Mouse (Mus musculus) C2C12 (cell line): Measurements from ENCODE around the gene Slc44a2.

Experiments
- CTCF ChIP-seq: IDR thresholded peaks from one replicate; pipeline ENCODE4 v1.5.1; 2011; ENCODE audit not compliant: control insufficient read depth, insufficient read depth, insufficient read length
- MAX ChIP-seq: IDR thresholded peaks from one replicate; pipeline ENCODE4 v1.6.1; 2011; ENCODE audit warnings: mild to moderate bottlenecking, control low read depth
- USF1 ChIP-seq: IDR thresholded peaks from one replicate; pipeline ENCODE4 v1.6.1; 2011; ENCODE audit warnings: low read depth, mild to moderate bottlenecking, control low read depth, moderate library complexity

DNA sequence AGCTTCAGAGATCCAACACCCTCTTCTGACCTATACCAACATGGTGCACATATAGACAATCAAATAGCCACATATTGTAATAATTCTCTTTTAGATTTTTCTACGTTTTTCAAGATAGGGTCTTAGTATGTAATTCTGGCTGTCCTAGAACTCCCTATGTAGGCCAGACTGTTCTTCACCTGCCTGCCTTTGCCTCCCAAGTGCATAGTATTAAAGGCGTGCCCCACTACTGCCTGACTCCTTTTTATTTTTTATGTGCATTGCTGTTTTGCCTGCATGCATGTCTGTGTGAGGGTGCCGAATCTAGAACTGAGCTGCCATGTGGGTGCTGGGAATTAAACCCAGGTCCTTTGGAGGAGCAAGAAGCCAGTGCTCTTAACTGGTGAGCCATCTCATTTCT, 28.2 kb upstream of the Slc44a2 start:
- TF ChIP-seq CTCF (no peak), USF1 (no peak), MAX (no peak)
